Mouse (Mus musculus): Measurements from ENCODE around the gene Gm49320.
"Not testable (repeated sequence)": the region's sequence is repeated elsewhere in the genome, so short reads cannot be mapped to it uniquely, and the experiment has no call there.

GRCm38 (mm10) chr8:4255471-4255870 is 16.8 kb downstream of the Gm49320 start:
- not testable (repeated sequence) for TF ChIP-seq CTCF (IDR thresholded peaks at IDR 0.05; ENCODE audit: control insufficient read depth, insufficient read depth, low read length); POLR2A (IDR thresholded peaks at IDR 0.05; ENCODE audit: borderline replicate concordance, control insufficient read depth, low read depth, low read length)

Measured in bone marrow, adult 2 months (tissue).